Mouse (Mus musculus) hindlimb bud, embryonic 11.5 days (tissue): ENCODE measurements around the gene Csf3.
"Not testable (repeated sequence)": the region's sequence is repeated elsewhere in the genome, so short reads cannot be mapped to it uniquely, and the experiment has no call there.

Source experiments
- DNase-seq: peaks from one replicate; pipeline ENCODE4 v3.0.0-alpha.2; 2012; ENCODE audit warnings: low read depth, low spot score; ENCODE audit errors: extremely low spot score

The Csf3 gene

GRCm38 (mm10) chr11:98696454-98697216, 4.4 kb upstream of the Csf3 start:
- DNase-seq: no peak

GRCm38 (mm10) chr11:98697225-98697624, 3.8 kb upstream of the Csf3 start:
- no peak for DNase-seq

GRCm38 (mm10) chr11:98698849-98699640, 2.0 kb upstream of the Csf3 start:
- DNase-seq: no peak

GRCm38 (mm10) chr11:98699911-98700310, 1.2 kb upstream of the Csf3 start:
- DNase-seq: no peak

- no peak for DNase-seq
Observed at GRCm38 (mm10) chr11:98702323-98702722, 1.3 kb downstream of the Csf3 start.

GRCm38 (mm10) chr11:98705021-98705420, 4.0 kb downstream of the Csf3 start:
- DNase-seq: no peak

GRCm38 (mm10) chr11:98707401-98708281, 6.6 kb downstream of the Csf3 start:
- DNase-seq: no peak

GRCm38 (mm10) chr11:98708282-98708956, 7.4 kb downstream of the Csf3 start:
- no peak for DNase-seq

- no peak for DNase-seq
Observed at GRCm38 (mm10) chr11:98709001-98709741, 8.1 kb downstream of the Csf3 start.

- peak; percentile 61 for DNase-seq
Observed at GRCm38 (mm10) chr11:98710416-98711045, 9.5 kb downstream of the Csf3 start.

GRCm38 (mm10) chr11:98711046-98711434, 10.0 kb downstream of the Csf3 start:
- no peak for DNase-seq

GRCm38 (mm10) chr11:98712009-98712408, 10.9 kb downstream of the Csf3 start:
- not testable (repeated sequence) for DNase-seq

GRCm38 (mm10) chr11:98713703-98714102, 12.6 kb downstream of the Csf3 start:
- DNase-seq: no peak

- no peak for DNase-seq
Observed at GRCm38 (mm10) chr11:98715946-98716345, 14.9 kb downstream of the Csf3 start.

- DNase-seq: no peak
Observed at GRCm38 (mm10) chr11:98717904-98718303, 16.8 kb downstream of the Csf3 start.

GRCm38 (mm10) chr11:98720756-98721155, 19.7 kb downstream of the Csf3 start:
- no peak for DNase-seq

- no peak for DNase-seq
Observed at GRCm38 (mm10) chr11:98721458-98722226, 20.6 kb downstream of the Csf3 start.

- DNase-seq: no peak
Observed at GRCm38 (mm10) chr11:98723098-98723497, 22.0 kb downstream of the Csf3 start.
